9 mouse cellular contexts compared by ENCODE assay signal in the genomic region with DNA sequence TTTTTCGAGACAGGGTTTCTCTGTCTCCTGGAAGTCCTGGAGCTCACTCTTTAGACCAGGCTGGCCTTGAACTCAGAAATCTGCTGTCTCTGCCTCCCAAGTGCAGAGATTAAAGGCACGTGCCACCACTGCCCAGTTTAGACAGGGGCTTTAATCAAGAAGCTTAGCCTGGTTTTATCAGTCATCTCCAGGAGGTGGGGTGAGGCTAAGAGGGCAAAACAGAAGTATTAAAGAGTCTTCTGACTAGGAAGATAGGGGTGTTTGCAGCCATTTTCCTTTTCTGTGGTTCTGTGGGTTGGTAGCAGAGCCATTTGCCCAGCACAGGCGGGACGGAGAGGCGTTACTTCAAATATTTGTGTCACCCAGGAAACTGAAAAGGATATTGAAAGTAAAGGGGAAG. TPM values are rescaled to one million over a fixed set of nuclear protein-coding genes. Genes with fewer than 3 reads are reported as not detected.
DNase-seq lines count a peak whose midpoint lies in the region; ATAC-seq lines count a peak whose summit lies in the region.
"Had no signal": no experiment of that assay in that cellular context is flagged by ENCODE, and none has a peak within 500 bp of the region (broad histone marks: within the 10 kb centered on the region; RNA-seq: fewer than 3 reads in every experiment).

No protein-coding gene starts in this region.

- H3K4me3 ChIP-seq in megakaryocyte, embryonic 14.5 days (replicated peaks): peak overlapping the region; percentile 98
- H3K4me3 ChIP-seq in embryonic facial prominence, embryonic 10.5 days: peak overlapping the region; percentile 99; the same call in 1 of the 2 replicates
- no peak overlapping the region for H3K4me3 ChIP-seq in neural tube, embryonic 12.5 days

- DNase-seq in embryonic facial prominence, embryonic 10.5 days (ENCODE audit: low spot score): no peak
- DNase-seq in induced T-regulatory cell, adult 2 months (ENCODE audit: low read depth): peak; percentile 52
- DNase-seq in embryo, embryonic 10.5 days (ENCODE audit: low spot score): no peak
- DNase-seq in left cerebral cortex, postnatal 10 days (ENCODE audit: extremely low spot score in 1 of 2, low spot score in 2 of 2): no peak
- DNase-seq: adrenal gland, postnatal 25 days had no signal

- intact Hi-C loops in left cerebral cortex, postnatal 10 days (cut with DNase I): loop anchor here (10.0 kb wide), 1 partner anchor 75 kb away; the partner anchor contains the start of genes Ctrl and Psmb10

- no peak for ATAC-seq in megakaryocyte, adult 5-6 weeks (ENCODE audit: poor library complexity, severe bottlenecking)
- no peak for ATAC-seq in neural tube, embryonic 12.5 days (ENCODE audit: low FRiP score, low read depth)

- H3K27ac ChIP-seq in embryonic facial prominence, embryonic 10.5 days (replicated peaks): peak overlapping the region; percentile 99
- no peak overlapping the region for H3K27ac ChIP-seq in neural tube, embryonic 12.5 days

- H3K4me1 ChIP-seq in megakaryocyte, embryonic 14.5 days: peaks cover 83% of the 10 kb centered on the region
- H3K4me1 ChIP-seq in embryonic facial prominence, embryonic 10.5 days: peaks cover 76% of the 10 kb centered on the region
- H3K4me1 ChIP-seq in neural tube, embryonic 12.5 days: peaks cover 63% of the 10 kb centered on the region

- no peaks in the 10 kb centered on the region for H3K9me3 ChIP-seq in megakaryocyte, embryonic 14.5 days
- no peaks in the 10 kb centered on the region for H3K9me3 ChIP-seq in embryonic facial prominence, embryonic 10.5 days
- no peaks in the 10 kb centered on the region for H3K9me3 ChIP-seq in neural tube, embryonic 12.5 days

- H3K27me3 ChIP-seq in megakaryocyte, embryonic 14.5 days (replicated peaks): no peaks in the 10 kb centered on the region
- H3K27me3 ChIP-seq in embryonic facial prominence, embryonic 10.5 days (replicated peaks; ENCODE audit: low read depth, poor library complexity, severe bottlenecking): no peaks in the 10 kb centered on the region
- H3K27me3 ChIP-seq in neural tube, embryonic 12.5 days (replicated peaks): no peaks in the 10 kb centered on the region

- 83% methylated on average over 5 of the region's 5 CpGs for WGBS in embryonic facial prominence, embryonic 10.5 days
- WGBS in neural tube, embryonic 12.5 days: 78% methylated on average over 5 of the region's 5 CpGs

- no peak overlapping the region for H3K9ac ChIP-seq in neural tube, embryonic 12.5 days

- peak overlapping the region; percentile 87 for H3K4me2 ChIP-seq in neural tube, embryonic 12.5 days (replicated peaks)

- peaks cover 25% of the 10 kb centered on the region for H3K36me3 ChIP-seq in megakaryocyte, embryonic 14.5 days (replicated peaks; ENCODE audit: low read length)
- peaks cover 42% of the 10 kb centered on the region for H3K36me3 ChIP-seq in embryonic facial prominence, embryonic 10.5 days (replicated peaks)
- H3K36me3 ChIP-seq in neural tube, embryonic 12.5 days: peaks cover 7% of the 10 kb centered on the region; the same call in 1 of the 2 replicates

RNA-seq across cellular contexts. Expression of gene Nutf2, which starts 1.1 kb away (rescaled TPM):
- polyA plus RNA-seq in megakaryocyte, embryonic 14.5 days (2012; ENCODE audit: insufficient read depth, low replicate concordance): 5.8 and 51.6 TPM in 2 replicates
- total RNA-seq in megakaryocyte, adult 5-6 weeks (2015): 103 and 117 TPM in 2 replicates
- total RNA-seq in megakaryocyte, adult 5-6 weeks (2017): 40.9 and 54.5 TPM in 2 replicates
- polyA plus RNA-seq in embryonic facial prominence, embryonic 10.5 days (2016; fragmentation: Nextera tagmentation; extraction: Ambion mirVana): 394 and 398 TPM in 2 replicates
- 238 and 249 TPM in 2 replicates for polyA plus RNA-seq in neural tube, embryonic 12.5 days (2016; fragmentation: Nextera tagmentation; extraction: Ambion mirVana)
- total RNA-seq in left cerebral cortex, postnatal 10 days (2021): 10 to 100 TPM; 28.7 to 38.1 TPM

RNA-seq across cellular contexts. Expression of gene Thap11, which starts 4.4 kb away (rescaled TPM):
- polyA plus RNA-seq in megakaryocyte, embryonic 14.5 days (2012; ENCODE audit: insufficient read depth, low replicate concordance): 12.4 and 38.2 TPM in 2 replicates
- 42.8 and 48.9 TPM in 2 replicates for total RNA-seq in megakaryocyte, adult 5-6 weeks (2015)
- 38.5 and 42.6 TPM in 2 replicates for total RNA-seq in megakaryocyte, adult 5-6 weeks (2017)
- polyA plus RNA-seq in embryonic facial prominence, embryonic 10.5 days (2016; fragmentation: Nextera tagmentation; extraction: Ambion mirVana): 82.1 and 83.0 TPM in 2 replicates
- 73.0 and 77.7 TPM in 2 replicates for polyA plus RNA-seq in neural tube, embryonic 12.5 days (2016; fragmentation: Nextera tagmentation; extraction: Ambion mirVana)
- 10 to 100 TPM; 33.2 to 34.9 TPM for total RNA-seq in left cerebral cortex, postnatal 10 days (2021)

RNA-seq across cellular contexts. Expression of gene Cenpt, which starts 6.2 kb away (rescaled TPM):
- 22.5 and 23.5 TPM in 2 replicates for polyA plus RNA-seq in megakaryocyte, embryonic 14.5 days (2012; ENCODE audit: insufficient read depth, low replicate concordance)
- total RNA-seq in megakaryocyte, adult 5-6 weeks (2015): 12.4 and 18.3 TPM in 2 replicates
- 16.7 and 25.0 TPM in 2 replicates for total RNA-seq in megakaryocyte, adult 5-6 weeks (2017)
- 49.6 and 51.2 TPM in 2 replicates for polyA plus RNA-seq in embryonic facial prominence, embryonic 10.5 days (2016; fragmentation: Nextera tagmentation; extraction: Ambion mirVana)
- polyA plus RNA-seq in neural tube, embryonic 12.5 days (2016; fragmentation: Nextera tagmentation; extraction: Ambion mirVana): 58.6 and 61.8 TPM in 2 replicates
- total RNA-seq in left cerebral cortex, postnatal 10 days (2021): 10 to 100 TPM; 23.7 to 26.0 TPM

RNA-seq across cellular contexts. Expression of gene Edc4, which starts 21.4 kb away (rescaled TPM):
- polyA plus RNA-seq in megakaryocyte, embryonic 14.5 days (2012; ENCODE audit: insufficient read depth, low replicate concordance): 8.0 and 13.1 TPM in 2 replicates
- total RNA-seq in megakaryocyte, adult 5-6 weeks (2015): 12.0 and 12.2 TPM in 2 replicates
- 23.8 and 27.5 TPM in 2 replicates for total RNA-seq in megakaryocyte, adult 5-6 weeks (2017)
- polyA plus RNA-seq in embryonic facial prominence, embryonic 10.5 days (2016; fragmentation: Nextera tagmentation; extraction: Ambion mirVana): 69.8 and 78.4 TPM in 2 replicates
- 62.0 and 63.1 TPM in 2 replicates for polyA plus RNA-seq in neural tube, embryonic 12.5 days (2016; fragmentation: Nextera tagmentation; extraction: Ambion mirVana)
- total RNA-seq in left cerebral cortex, postnatal 10 days (2021): 10 to 100 TPM; 62.7 to 66.5 TPM

RNA-seq across cellular contexts. Expression of gene Tsnaxip1, which starts 31.8 kb away (rescaled TPM):
- polyA plus RNA-seq in megakaryocyte, embryonic 14.5 days (2012; ENCODE audit: insufficient read depth, low replicate concordance): not detected in 2 replicates
- not detected in 2 replicates for total RNA-seq in megakaryocyte, adult 5-6 weeks (2015)
- total RNA-seq in megakaryocyte, adult 5-6 weeks (2017): not detected in 2 replicates
- polyA plus RNA-seq in embryonic facial prominence, embryonic 10.5 days (2016; fragmentation: Nextera tagmentation; extraction: Ambion mirVana): 0.19 and 0.40 TPM in 2 replicates
- 0.24 and 0.27 TPM in 2 replicates for polyA plus RNA-seq in neural tube, embryonic 12.5 days (2016; fragmentation: Nextera tagmentation; extraction: Ambion mirVana)
- not detected for total RNA-seq in left cerebral cortex, postnatal 10 days (2021)
- total RNA-seq: adrenal gland, postnatal 25 days; gastrocnemius, adult 18-20 months had no signal
